Mouse (Mus musculus): ENCODE data around the gene Defb35.
"Not testable (repeated sequence)": the region's sequence is repeated elsewhere in the genome, so short reads cannot be mapped to it uniquely, and the experiment has no call there.

DNA sequence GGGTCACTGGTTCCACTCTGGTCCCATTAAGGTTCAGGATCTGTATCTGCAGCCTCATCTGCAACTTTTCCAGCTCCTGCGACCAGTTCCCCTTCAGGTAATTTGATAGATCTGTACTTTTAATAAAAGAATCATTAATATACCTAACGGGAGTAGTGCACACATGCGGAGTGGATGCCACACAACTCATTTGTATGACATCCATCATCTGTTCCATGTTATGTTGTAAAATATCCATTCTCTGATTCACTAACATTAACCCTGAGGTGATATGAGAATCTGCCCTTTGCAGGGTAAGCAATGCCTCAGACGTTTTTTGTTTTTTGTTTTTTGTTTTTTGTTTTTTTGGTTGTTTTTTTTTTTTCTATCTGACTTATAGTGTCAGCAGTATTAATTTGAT, at the start of gene Defb35:
- not testable (repeated sequence) for TF ChIP-seq CTCF (IDR thresholded peaks at IDR 0.05; ENCODE audit: extremely low read depth, insufficient read length, insufficient replicate concordance, low read depth, low read length); POLR2A (IDR thresholded peaks at IDR 0.05; ENCODE audit: low read depth, low read length)

All from small intestine, adult 2 months (tissue).